22 mouse cellular contexts compared by ENCODE assay signal in genomic region chr6:145017508-145017907, GRCm38 (mm10).
"Had no signal": no experiment of that assay in that cellular context is flagged by ENCODE, and none has a peak within 500 bp of the region (broad histone marks: within the 10 kb centered on the region; RNA-seq: fewer than 3 reads in every experiment).

No protein-coding gene starts in this region.

- H3K4me1 ChIP-seq: intestine, embryonic 15.5 days; midbrain, embryonic 10.5 days; midbrain, embryonic 13.5 days; neural tube, embryonic 15.5 days; stomach, embryonic 15.5 days had no signal

- ATAC-seq: intestine, embryonic 15.5 days; midbrain, embryonic 13.5 days; midbrain, embryonic 16.5 days had no signal

- H3K4me2 ChIP-seq: intestine, embryonic 15.5 days; lung, embryonic 15.5 days; midbrain, embryonic 13.5 days; neural tube, embryonic 12.5 days; neural tube, embryonic 15.5 days; stomach, embryonic 15.5 days had no signal

- H3K4me3 ChIP-seq: intestine, embryonic 15.5 days; layer of hippocampus, adult 2 months; left cerebral cortex, adult 2 months; lung, embryonic 15.5 days; midbrain, embryonic 10.5 days; midbrain, embryonic 13.5 days; neural tube, embryonic 12.5 days; neural tube, embryonic 15.5 days; stomach, embryonic 15.5 days had no signal

- H3K9me3 ChIP-seq: intestine, embryonic 15.5 days; lung, embryonic 15.5 days; neural tube, embryonic 12.5 days; neural tube, embryonic 15.5 days; stomach, embryonic 15.5 days had no signal

- H3K27ac ChIP-seq: intestine, embryonic 15.5 days; layer of hippocampus, adult 2 months; left cerebral cortex, adult 2 months; lung, embryonic 15.5 days; midbrain, embryonic 10.5 days; midbrain, embryonic 13.5 days; neural tube, embryonic 12.5 days; neural tube, embryonic 15.5 days; stomach, embryonic 15.5 days had no signal

- H3K9ac ChIP-seq: intestine, embryonic 15.5 days; lung, embryonic 15.5 days; midbrain, embryonic 13.5 days; neural tube, embryonic 12.5 days; neural tube, embryonic 15.5 days; stomach, embryonic 15.5 days had no signal

- H3K27me3 ChIP-seq: intestine, embryonic 15.5 days; lung, embryonic 15.5 days; midbrain, embryonic 13.5 days; neural tube, embryonic 12.5 days; neural tube, embryonic 15.5 days; stomach, embryonic 15.5 days had no signal

- DNase-seq: kidney, adult 11 months; kidney, adult 9 months; kidney, postnatal 14 days; layer of hippocampus, adult 9-11 months; layer of hippocampus, postnatal 36 days; lung, adult 18-20 months; lung, postnatal 14 days; lung, postnatal 4 days; right cerebral cortex, adult 18-20 months; right cerebral cortex, postnatal 25 days; spleen, adult 18-20 months; thymus, postnatal 25 days had no signal

- H3K36me3 ChIP-seq: intestine, embryonic 15.5 days; lung, embryonic 15.5 days; stomach, embryonic 15.5 days had no signal
